Mouse (Mus musculus): ENCODE results near the gene Fam98b.

- TF ChIP-seq POLR2AphosphoS2 (IDR thresholded peaks at IDR 0.05; ENCODE audit: insufficient read length, low read depth) (no peak), POLR2A (IDR thresholded peaks at IDR 0.05; ENCODE audit: insufficient read length, low read depth) (no peak), CEBPB (IDR thresholded peaks at IDR 0.05; ENCODE audit: insufficient read depth, poor library complexity, severe bottlenecking) (no peak), TCF12 (IDR thresholded peaks at IDR 0.05; ENCODE audit: insufficient read depth, poor library complexity, severe bottlenecking) (no peak), MAX (IDR thresholded peaks at IDR 0.05; ENCODE audit: low read depth) (no peak), SRF (IDR thresholded peaks at IDR 0.05; ENCODE audit: control insufficient read depth, insufficient read length, low read depth) (no peak), E2F4 (IDR thresholded peaks at IDR 0.05; ENCODE audit: insufficient read depth) (no peak), USF1 (IDR thresholded peaks at IDR 0.05; ENCODE audit: low read depth) (no peak), MYOG (IDR thresholded peaks at IDR 0.05; ENCODE audit: control insufficient read depth in 1 of 3, insufficient read depth in 1 of 3, insufficient read length in 2 of 3, low read depth in 2 of 3) (no peak)
Observed at GRCm38 (mm10) chr2:117299596-117300448, 50.3 kb downstream of the Fam98b start.

All from myocyte (in vitro differentiated cells).